Mouse (Mus musculus) stomach, embryonic 16.5 days (tissue): ENCODE data around the gene Zfp57. TPM values are rescaled to one million over a fixed set of nuclear protein-coding genes. Genes with fewer than 3 reads are reported as not detected.
A peak's percentile ranks its signal among the peaks of the same experiment; 100 is the strongest.
"Not testable (repeated sequence)": the region's sequence is repeated elsewhere in the genome, so short reads cannot be mapped to it uniquely, and the experiment has no call there.

Experiments
- ATAC-seq: fragments of 200-750 bp; cut with Nextera tagmentation; 2 replicates; pipeline ENCODE4 v1.8.0; 2017; ENCODE audit warnings: moderate number of reproducible peaks, moderate TSS enrichment; ENCODE audit not compliant: insufficient read depth, low FRiP score
- H3K27ac ChIP-seq: fragments of 300-500 bp; sonication (generic); 2 replicates; pipeline ENCODE4 v1.5.1; 2014; ENCODE audit warnings: low read length
- H3K27me3 ChIP-seq: fragments of 300-500 bp; sonication (generic); 2 replicates; pipeline ENCODE4 v1.6.1; 2014; ENCODE audit warnings: low read length, control low read depth, mixed read lengths; ENCODE audit not compliant: control insufficient read depth, insufficient read depth
- H3K36me3 ChIP-seq: fragments of 300-500 bp; sonication (generic); 2 replicates; pipeline ENCODE4 v1.6.1; 2014; ENCODE audit warnings: low read length; ENCODE audit not compliant: control insufficient read depth, insufficient read depth
- H3K4me1 ChIP-seq: fragments of 300-500 bp; sonication (generic); 2 replicates; pipeline ENCODE4 v1.6.1; 2014; ENCODE audit warnings: low read length, control low read depth, mixed read lengths; ENCODE audit not compliant: control insufficient read depth, insufficient read depth
- H3K4me2 ChIP-seq: fragments of 300-500 bp; sonication (generic); 2 replicates; pipeline ENCODE4 v1.6.1; 2014; ENCODE audit warnings: low read depth, low read length, mixed read lengths
- H3K4me3 ChIP-seq: fragments of 300-500 bp; sonication (generic); replicated peaks from 2 replicates; pipeline ENCODE4 v1.5.1; 2014; ENCODE audit warnings: mild to moderate bottlenecking, low read length
- H3K9ac ChIP-seq: fragments of 300-500 bp; sonication (generic); 2 replicates; pipeline ENCODE4 v1.6.1; 2014; ENCODE audit warnings: low read length
- H3K9me3 ChIP-seq: fragments of 300-500 bp; sonication (generic); replicated peaks from 2 replicates; pipeline ENCODE4 v1.6.1; 2016; ENCODE audit warnings: low read length, control low read depth; ENCODE audit not compliant: control insufficient read depth
- WGBS: fragments of 180-500 bp; shearing (Covaris S2); extraction: QIAGEN DNeasy Blood & Tissue Kit; methylation state at CpG from one replicate; pipeline ENCODE4 v1.1.7; 2014; 5-methylcytosine and 5-hydroxymethylcytosine counted together
- polyA plus RNA-seq: library from polyadenylated mRNA; unstranded; fragments of >200 nt; fragmentation: Nextera tagmentation; extraction: Ambion mirVana; gene quantifications from 2 replicates; pipeline ENCODE4 v1.2.1, GENCODE M21; 2015

Gene Zfp57
- polyA plus RNA-seq, 1 experiment from 2014 or later: 50.3 TPM

GRCm38 (mm10) chr17:36972791-36973190, 28.2 kb upstream of the Zfp57 start:
- H3K4me1 ChIP-seq: no peaks in the 10 kb centered on the region
- no peak overlapping the region for H3K4me2 ChIP-seq
- WGBS: 74% methylated on average over 3 of the region's 3 CpGs
- H3K9ac ChIP-seq: no peak overlapping the region
- no peak overlapping the region for H3K27ac ChIP-seq
- no peak overlapping the region for H3K4me3 ChIP-seq
- H3K27me3 ChIP-seq: no peaks in the 10 kb centered on the region
- H3K36me3 ChIP-seq: no peaks in the 10 kb centered on the region
- ATAC-seq: no peak
- no peaks in the 10 kb centered on the region for H3K9me3 ChIP-seq

- no peaks in the 10 kb centered on the region for H3K4me1 ChIP-seq
- no peak overlapping the region for H3K9ac ChIP-seq
- H3K9me3 ChIP-seq: no peaks in the 10 kb centered on the region
- H3K36me3 ChIP-seq: no peaks in the 10 kb centered on the region
- WGBS: 72% methylated on average over 8 of the region's 8 CpGs
- no peak overlapping the region for H3K4me3 ChIP-seq
- H3K4me2 ChIP-seq: no peak overlapping the region
- ATAC-seq: no peak
- H3K27me3 ChIP-seq: no peaks in the 10 kb centered on the region
- H3K27ac ChIP-seq: no peak overlapping the region
Measured at GRCm38 (mm10) chr17:36973271-36973787, 27.6 kb upstream of the Zfp57 start.

- Histone ChIP-seq H3K4me2 (peak within 1 kb of the TSS; percentile 42), H3K9me3 (no peaks in the 10 kb centered on the region), H3K36me3 (no peaks in the 10 kb centered on the region), H3K4me1 (peaks cover 13% of the 10 kb centered on the region), H3K4me3 (0 out of 2 replicates have a peak within 1 kb of the TSS, but pooled peaks have one; percentile 10), H3K27ac (no peak within 1 kb of the TSS), H3K9ac (no peak within 1 kb of the TSS), H3K27me3 (no peaks in the 10 kb centered on the region)
- ATAC-seq: no peak
- WGBS: 10% methylated on average over 18 of the region's 18 CpGs
Measured at GRCm38 (mm10) chr17:36981221-36981813, 19.6 kb upstream of the Zfp57 start, which contains the start of gene 2410137M14Rik. 2410137M14Rik (minus strand) TSS chr17:36981237.

DNA sequence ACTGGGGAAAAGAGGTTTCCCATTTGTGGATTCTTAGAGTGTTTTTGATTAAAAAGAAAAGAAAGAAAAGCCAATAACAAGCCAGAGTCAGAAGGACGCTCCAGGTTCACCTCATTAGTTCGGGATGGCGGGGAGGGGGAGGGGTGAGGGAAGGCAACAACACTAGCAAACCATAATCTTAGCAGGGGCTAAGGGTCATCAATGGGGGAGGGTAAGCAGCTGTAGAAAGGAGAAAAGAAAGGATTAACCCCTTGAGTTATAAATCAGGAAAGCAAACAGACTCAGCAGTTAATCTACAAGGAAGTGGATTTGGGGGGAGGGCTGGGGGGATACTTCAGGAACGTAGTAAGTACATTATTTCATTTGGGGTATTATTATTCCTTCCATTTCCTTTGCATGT, 19.1 kb upstream of the Zfp57 start:
- 3% methylated on average over 4 of the region's 4 CpGs for WGBS
- Histone ChIP-seq H3K27ac (no peak overlapping the region), H3K4me1 (peaks cover 13% of the 10 kb centered on the region), H3K4me3 (0 out of 2 replicates have a peak overlapping the region, but pooled peaks have one; percentile 10), H3K27me3 (no peaks in the 10 kb centered on the region), H3K9me3 (no peaks in the 10 kb centered on the region), H3K36me3 (no peaks in the 10 kb centered on the region), H3K9ac (no peak overlapping the region), H3K4me2 (peak overlapping the region; percentile 42)
- ATAC-seq: no peak

- H3K27ac ChIP-seq: no peak overlapping the region
- no peak overlapping the region for H3K9ac ChIP-seq
- ATAC-seq: no peak
- no peaks in the 10 kb centered on the region for H3K9me3 ChIP-seq
- 27% methylated on average over 5 of the region's 5 CpGs for WGBS
- no peaks in the 10 kb centered on the region for H3K36me3 ChIP-seq
- peaks cover 13% of the 10 kb centered on the region for H3K4me1 ChIP-seq
- no peak overlapping the region for H3K4me2 ChIP-seq
- H3K4me3 ChIP-seq: no peak overlapping the region
- H3K27me3 ChIP-seq: peaks cover 3% of the 10 kb centered on the region; the same call in 1 of the 2 replicates
Measured at GRCm38 (mm10) chr17:36982253-36983155, 18.5 kb upstream of the Zfp57 start.

GRCm38 (mm10) chr17:36988475-36988874, 12.5 kb upstream of the Zfp57 start:
- Histone ChIP-seq H3K36me3 (no peaks in the 10 kb centered on the region), H3K27ac (no peak overlapping the region), H3K4me3 (peak overlapping the region; percentile 2), H3K4me2 (peak overlapping the region; percentile 23), H3K9me3 (no peaks in the 10 kb centered on the region), H3K27me3 (peaks cover 21% of the 10 kb centered on the region), H3K9ac (no peak overlapping the region), H3K4me1 (no peaks in the 10 kb centered on the region)
- peak; percentile 17; the same call in 1 of the 2 replicates for ATAC-seq
- WGBS: 5% methylated on average over 24 of the region's 24 CpGs

DNA sequence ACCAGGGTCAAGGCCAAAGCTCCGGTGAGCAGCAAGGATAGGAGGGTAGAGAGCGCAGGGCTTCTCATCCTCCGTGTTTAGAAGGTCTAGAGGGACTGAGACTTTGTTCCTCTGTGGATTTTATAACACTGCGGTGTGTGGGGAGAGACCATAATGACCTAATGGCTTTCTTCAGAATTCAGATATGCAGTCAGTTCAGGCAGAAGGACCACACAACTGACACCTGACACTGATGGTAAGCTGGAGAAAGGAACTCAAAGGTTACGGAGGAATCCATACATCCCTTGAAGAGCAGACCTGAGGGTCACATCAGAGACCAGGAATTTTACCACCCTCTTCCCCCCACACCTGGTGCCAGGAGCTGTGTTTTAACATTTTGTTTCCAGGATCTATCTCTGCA, 11.5 kb upstream of the Zfp57 start, which contains the start of gene H2-M5:
Gene H2-M5, minus strand, starts transcription at position 101 of the 400 bp plus-strand sequence.
- H3K9me3 ChIP-seq: no peaks in the 10 kb centered on the region
- 34% methylated on average over 5 of the region's 5 CpGs for WGBS
- no peak for ATAC-seq
- peak within 1 kb of the TSS; percentile 23 for H3K4me2 ChIP-seq
- peak within 1 kb of the TSS; percentile 2 for H3K4me3 ChIP-seq
- H3K36me3 ChIP-seq: no peaks in the 10 kb centered on the region
- peaks cover 21% of the 10 kb centered on the region for H3K27me3 ChIP-seq
- no peak within 1 kb of the TSS for H3K27ac ChIP-seq
- H3K9ac ChIP-seq: no peak within 1 kb of the TSS
- H3K4me1 ChIP-seq: no peaks in the 10 kb centered on the region

DNA sequence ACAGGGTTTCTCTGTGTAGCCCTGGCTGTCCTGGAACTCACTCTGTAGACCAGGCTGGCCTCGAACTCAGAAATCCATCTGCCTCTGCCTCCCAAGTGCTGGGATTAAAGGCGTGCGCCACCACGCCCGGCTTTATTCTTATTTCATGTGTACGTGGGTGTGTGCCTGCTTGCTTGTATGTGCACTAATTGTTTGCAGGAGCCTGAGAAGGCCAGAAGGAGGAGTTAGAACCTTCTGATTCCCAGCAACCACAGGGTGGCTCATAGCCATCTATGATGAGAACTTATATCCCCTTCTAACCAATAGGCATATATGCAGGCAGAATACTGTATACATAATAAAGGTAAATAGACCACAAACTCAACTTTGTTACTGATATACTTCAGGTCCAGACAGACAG, 10.3 kb upstream of the Zfp57 start:
- H3K4me2 ChIP-seq, ATAC-seq, H3K4me3 ChIP-seq, H3K9me3 ChIP-seq, H3K27ac ChIP-seq, H3K4me1 ChIP-seq, H3K9ac ChIP-seq, H3K36me3 ChIP-seq: not testable (repeated sequence)
- H3K27me3 ChIP-seq: peaks cover 21% of the 10 kb centered on the region
- 91% methylated on average over 6 of the region's 6 CpGs for WGBS
